Mouse (Mus musculus): ENCODE measurements around the gene Kcnk13. TPM values are rescaled to one million over a fixed set of nuclear protein-coding genes. Genes with fewer than 3 reads are reported as not detected.

The Kcnk13 gene
- polyA plus RNA-seq, 1 experiment from 2014 or later: 3.6 TPM

DNA sequence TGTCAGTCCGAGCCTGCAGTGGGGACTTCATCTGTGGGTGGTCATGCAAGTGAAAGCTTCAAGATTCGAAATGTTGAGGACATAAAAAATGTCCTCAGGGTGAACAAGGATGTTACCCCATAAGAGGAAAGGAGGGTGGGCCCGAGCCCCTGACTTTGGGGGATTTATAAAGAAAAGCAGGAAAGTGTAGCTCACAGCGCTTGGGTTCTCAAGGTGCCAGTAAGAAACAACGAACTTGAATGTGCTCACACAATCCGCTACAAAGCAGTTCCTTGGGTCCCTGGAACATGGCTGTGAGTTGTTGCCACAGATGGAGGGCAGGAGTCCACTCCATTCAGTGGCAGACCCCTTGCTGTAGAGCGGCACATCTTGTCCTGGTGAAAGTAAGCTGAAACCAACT, 63.0 kb downstream of the Kcnk13 start:
- no peak for ATAC-seq (ENCODE audit: insufficient read depth)
- Histone ChIP-seq H3K36me3 (ENCODE audit: insufficient read depth) (no peaks in the 10 kb centered on the region), H3K9me3 (ENCODE audit: low read depth, low read length) (no peaks in the 10 kb centered on the region), H3K27me3 (ENCODE audit: insufficient read depth, low read length) (no peaks in the 10 kb centered on the region), H3K9ac (no peak overlapping the region), H3K4me3 (ENCODE audit: low read depth, low read length) (no peak overlapping the region), H3K27ac (ENCODE audit: low read depth) (no peak overlapping the region), H3K4me1 (ENCODE audit: insufficient read depth) (0 out of 2 replicates have a peak, but pooled peaks cover 3% of the 10 kb centered on the region), H3K4me2 (no peak overlapping the region)
- no peak for TF ChIP-seq CTCF (IDR thresholded peaks at IDR 0.05; ENCODE audit: low read depth)
- 69% methylated on average over 7 of the region's 7 CpGs for WGBS
- no peak for DNase-seq

DNA sequence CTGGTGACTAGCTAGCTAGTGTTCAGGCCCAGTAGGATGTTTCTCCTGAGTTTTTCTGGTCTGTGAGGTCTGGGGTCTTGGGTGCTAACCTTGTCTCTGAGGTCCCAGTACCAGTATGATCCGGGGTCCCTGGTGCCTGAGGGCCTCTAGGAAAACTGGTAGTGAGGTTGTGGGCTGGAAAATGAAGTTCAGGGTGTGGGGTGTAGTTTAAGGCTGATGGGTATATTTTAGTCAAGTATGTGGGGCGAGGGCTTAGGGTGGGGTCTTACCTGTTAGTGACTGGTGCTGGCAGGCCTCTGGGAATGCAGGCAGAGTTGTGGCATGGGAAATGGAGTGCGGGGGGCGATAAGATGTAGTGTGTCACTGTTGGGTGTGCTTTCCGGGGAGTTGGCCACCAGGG, 67.4 kb downstream of the Kcnk13 start:
- H3K36me3 ChIP-seq (ENCODE audit: insufficient read depth): no peaks in the 10 kb centered on the region
- H3K9ac ChIP-seq: no peak overlapping the region
- ATAC-seq (ENCODE audit: insufficient read depth) (no peak), DNase-seq (no peak)
- no peaks in the 10 kb centered on the region for H3K4me1 ChIP-seq (ENCODE audit: insufficient read depth)
- no peak overlapping the region for H3K4me2 ChIP-seq
- H3K27ac ChIP-seq (ENCODE audit: low read depth): no peak overlapping the region
- H3K9me3 ChIP-seq (ENCODE audit: low read depth, low read length): no peaks in the 10 kb centered on the region
- WGBS: 71% methylated on average over 5 of the region's 5 CpGs
- no peak for TF ChIP-seq CTCF (IDR thresholded peaks at IDR 0.05; ENCODE audit: low read depth)
- no peak overlapping the region for H3K4me3 ChIP-seq (ENCODE audit: low read depth, low read length)
- H3K27me3 ChIP-seq (ENCODE audit: insufficient read depth, low read length): no peaks in the 10 kb centered on the region

DNA sequence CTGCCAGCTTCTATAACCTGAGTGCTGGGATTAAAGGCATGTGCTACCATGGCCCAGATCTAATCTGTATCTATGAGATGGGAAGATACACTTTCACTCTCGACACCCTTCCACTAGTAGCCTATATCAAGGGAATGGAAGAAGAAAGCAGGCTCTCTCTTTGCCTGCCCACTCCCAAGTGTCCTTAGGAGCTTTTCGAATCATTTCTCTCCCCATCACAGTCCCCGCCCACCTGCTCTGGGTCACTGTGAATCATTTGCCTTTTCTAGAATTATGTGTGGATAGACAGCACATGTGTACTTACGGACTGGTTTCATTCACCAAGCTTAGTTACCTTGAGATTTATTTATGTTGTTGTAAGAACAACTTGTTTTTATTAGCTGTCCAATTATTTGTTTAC, 68.2 kb downstream of the Kcnk13 start:
- WGBS: 77% methylated on average over 4 of the region's 4 CpGs
- TF ChIP-seq CTCF (IDR thresholded peaks at IDR 0.05; ENCODE audit: low read depth): no peak
- ATAC-seq (ENCODE audit: insufficient read depth) (no peak), DNase-seq (no peak)
- Histone ChIP-seq H3K27me3 (ENCODE audit: insufficient read depth, low read length) (no peaks in the 10 kb centered on the region), H3K9me3 (ENCODE audit: low read depth, low read length) (no peaks in the 10 kb centered on the region), H3K27ac (ENCODE audit: low read depth) (no peak overlapping the region), H3K9ac (no peak overlapping the region), H3K4me3 (ENCODE audit: low read depth, low read length) (no peak overlapping the region), H3K36me3 (ENCODE audit: insufficient read depth) (no peaks in the 10 kb centered on the region), H3K4me1 (ENCODE audit: insufficient read depth) (no peaks in the 10 kb centered on the region), H3K4me2 (no peak overlapping the region)

DNA sequence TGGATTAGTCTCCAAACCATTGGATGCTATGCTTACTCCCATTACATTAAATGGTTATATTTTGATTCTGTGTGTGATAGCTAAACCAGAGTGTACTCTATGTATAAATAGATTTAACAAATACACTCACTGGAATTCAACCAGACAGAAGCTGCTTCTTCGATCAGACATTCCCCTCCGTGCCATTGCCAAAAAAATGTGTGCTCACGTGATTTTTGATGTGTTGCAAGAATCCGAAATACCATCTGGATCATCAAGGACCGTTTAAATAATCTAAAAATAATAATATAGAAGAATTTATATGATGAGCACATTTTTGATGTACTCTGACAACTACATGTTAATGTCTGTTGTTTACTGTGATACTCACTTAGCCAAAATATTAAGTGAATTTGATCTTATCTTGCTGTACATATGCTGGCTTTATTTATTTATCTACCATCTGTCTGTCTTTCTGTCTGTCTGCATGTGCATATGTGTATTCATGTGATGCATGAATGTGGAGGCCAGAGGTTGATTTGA, 74.5 kb downstream of the Kcnk13 start:
- TF ChIP-seq CTCF (IDR thresholded peaks at IDR 0.05; ENCODE audit: low read depth): no peak
- H3K4me1 ChIP-seq (ENCODE audit: insufficient read depth): no peaks in the 10 kb centered on the region
- DNase-seq (no peak), ATAC-seq (ENCODE audit: insufficient read depth) (no peak)
- H3K4me2 ChIP-seq: no peak overlapping the region
- H3K27ac ChIP-seq (ENCODE audit: low read depth): no peak overlapping the region
- no peak overlapping the region for H3K9ac ChIP-seq
- 62% methylated on average over 5 of the region's 5 CpGs for WGBS
- H3K4me3 ChIP-seq (ENCODE audit: low read depth, low read length): no peak overlapping the region
- H3K27me3 ChIP-seq (ENCODE audit: insufficient read depth, low read length): no peaks in the 10 kb centered on the region
- H3K36me3 ChIP-seq (ENCODE audit: insufficient read depth): no peaks in the 10 kb centered on the region
- H3K9me3 ChIP-seq (ENCODE audit: low read depth, low read length): no peaks in the 10 kb centered on the region

DNA sequence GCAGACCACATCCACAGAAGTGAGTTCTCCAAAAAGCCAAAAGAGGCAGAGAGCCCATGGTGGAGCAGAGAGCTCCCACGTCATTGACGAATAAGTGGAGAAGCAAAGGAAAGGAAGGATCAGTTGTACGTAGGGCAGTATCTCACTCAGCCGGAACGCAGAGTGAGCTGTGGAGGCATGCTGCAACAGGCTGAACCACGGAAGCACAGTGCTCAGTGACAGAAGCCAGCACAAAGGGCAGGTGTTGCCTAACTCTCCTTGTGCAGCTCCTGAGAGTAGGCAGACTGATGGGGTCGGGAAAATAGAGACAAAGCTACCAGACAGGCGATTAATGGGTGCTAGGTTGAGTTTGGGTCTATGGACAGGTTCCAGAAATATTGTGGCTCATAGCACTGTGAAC, 77.8 kb downstream of the Kcnk13 start:
- DNase-seq (no peak), ATAC-seq (ENCODE audit: insufficient read depth) (no peak)
- H3K27me3 ChIP-seq (ENCODE audit: insufficient read depth, low read length): no peaks in the 10 kb centered on the region
- H3K9ac ChIP-seq: no peak overlapping the region
- WGBS: 67% methylated on average over 8 of the region's 8 CpGs
- H3K9me3 ChIP-seq (ENCODE audit: low read depth, low read length): no peaks in the 10 kb centered on the region
- H3K4me1 ChIP-seq (ENCODE audit: insufficient read depth): no peaks in the 10 kb centered on the region
- no peaks in the 10 kb centered on the region for H3K36me3 ChIP-seq (ENCODE audit: insufficient read depth)
- TF ChIP-seq CTCF (IDR thresholded peaks at IDR 0.05; ENCODE audit: low read depth): no peak
- no peak overlapping the region for H3K4me3 ChIP-seq (ENCODE audit: low read depth, low read length)
- H3K27ac ChIP-seq (ENCODE audit: low read depth): no peak overlapping the region
- no peak overlapping the region for H3K4me2 ChIP-seq

DNA sequence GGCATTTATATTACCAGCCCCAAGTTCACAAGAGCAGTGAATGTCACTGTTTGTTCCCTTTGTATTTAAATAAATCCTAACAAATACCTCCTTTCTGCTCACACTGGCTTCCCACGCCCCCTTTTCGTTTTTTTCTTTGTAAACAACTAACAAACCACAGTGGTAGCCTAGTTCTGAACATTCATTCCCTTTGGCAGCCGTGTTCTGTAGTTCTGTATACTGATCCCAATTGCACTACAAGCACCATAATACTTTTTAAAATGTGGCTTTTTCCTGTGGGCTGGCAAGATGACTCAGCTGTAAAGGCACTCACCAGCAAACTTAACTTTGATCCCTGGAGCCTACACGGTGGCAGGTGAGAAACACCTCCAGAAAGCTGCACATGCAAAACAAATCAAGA, 80.4 kb downstream of the Kcnk13 start:
- Histone ChIP-seq H3K4me3 (ENCODE audit: low read depth, low read length) (no peak overlapping the region), H3K27ac (ENCODE audit: low read depth) (no peak overlapping the region), H3K4me1 (ENCODE audit: insufficient read depth) (no peaks in the 10 kb centered on the region), H3K9me3 (ENCODE audit: low read depth, low read length) (no peaks in the 10 kb centered on the region), H3K9ac (no peak overlapping the region), H3K4me2 (no peak overlapping the region), H3K27me3 (ENCODE audit: insufficient read depth, low read length) (no peaks in the 10 kb centered on the region), H3K36me3 (ENCODE audit: insufficient read depth) (no peaks in the 10 kb centered on the region)
- TF ChIP-seq CTCF (IDR thresholded peaks at IDR 0.05; ENCODE audit: low read depth): no peak
- no peak for ATAC-seq (ENCODE audit: insufficient read depth)
- 52% methylated on average over 4 of the region's 4 CpGs for WGBS
- DNase-seq: no peak

DNA sequence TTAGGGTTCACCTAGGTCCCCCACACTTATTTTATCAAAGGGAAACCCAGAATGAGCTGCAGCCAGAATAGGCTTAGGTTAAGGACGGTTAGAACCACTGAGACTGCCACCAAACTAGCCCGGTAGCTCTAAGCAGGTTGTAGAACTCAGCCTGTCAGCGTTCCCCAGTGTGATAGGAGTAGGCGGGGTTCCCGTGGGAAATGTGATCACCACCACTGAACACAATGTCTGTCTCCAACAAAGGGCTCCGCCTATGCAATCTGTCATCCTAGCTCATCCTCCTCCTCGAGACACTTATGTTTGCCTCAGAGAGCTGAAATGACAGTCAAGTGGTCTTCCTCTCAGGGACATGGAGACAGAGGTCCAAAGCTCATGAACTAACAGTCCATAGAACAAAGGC, 86.3 kb downstream of the Kcnk13 start:
- H3K4me1 ChIP-seq (ENCODE audit: insufficient read depth): no peaks in the 10 kb centered on the region
- no peaks in the 10 kb centered on the region for H3K27me3 ChIP-seq (ENCODE audit: insufficient read depth, low read length)
- H3K4me3 ChIP-seq (ENCODE audit: low read depth, low read length): no peak overlapping the region
- no peak overlapping the region for H3K27ac ChIP-seq (ENCODE audit: low read depth)
- no peak for DNase-seq
- H3K9me3 ChIP-seq (ENCODE audit: low read depth, low read length): no peaks in the 10 kb centered on the region
- TF ChIP-seq CTCF (IDR thresholded peaks at IDR 0.05; ENCODE audit: low read depth): no peak
- WGBS: 45% methylated on average over 7 of the region's 7 CpGs
- ATAC-seq (ENCODE audit: insufficient read depth): no peak
- H3K9ac ChIP-seq: no peak overlapping the region
- no peaks in the 10 kb centered on the region for H3K36me3 ChIP-seq (ENCODE audit: insufficient read depth)
- no peak overlapping the region for H3K4me2 ChIP-seq

DNA sequence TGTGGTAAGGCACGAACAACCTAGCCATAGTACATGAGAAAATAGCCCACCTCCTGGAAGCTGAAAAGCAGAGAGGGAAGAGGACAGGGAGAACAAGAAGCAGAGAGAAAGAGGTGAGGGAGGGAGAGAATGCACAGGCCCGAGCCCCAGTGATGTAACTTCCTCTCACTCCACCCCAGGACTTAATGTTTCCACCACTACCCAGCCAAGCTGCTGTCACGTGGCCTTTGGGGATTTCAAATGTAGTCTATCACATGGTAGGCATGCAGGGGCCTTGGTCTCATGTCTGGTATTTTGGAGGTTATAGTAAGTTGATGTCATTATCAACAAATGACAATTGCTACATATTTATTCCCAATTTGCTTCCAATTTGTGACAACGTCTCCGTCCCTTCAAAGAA, 89.3 kb downstream of the Kcnk13 start:
- no peak overlapping the region for H3K4me2 ChIP-seq
- H3K9ac ChIP-seq: no peak overlapping the region
- ATAC-seq (ENCODE audit: insufficient read depth) (no peak), DNase-seq (no peak)
- 73% methylated on average over 5 of the region's 5 CpGs for WGBS
- H3K27ac ChIP-seq (ENCODE audit: low read depth): no peak overlapping the region
- H3K4me3 ChIP-seq (ENCODE audit: low read depth, low read length): no peak overlapping the region
- H3K36me3 ChIP-seq (ENCODE audit: insufficient read depth): no peaks in the 10 kb centered on the region
- no peaks in the 10 kb centered on the region for H3K27me3 ChIP-seq (ENCODE audit: insufficient read depth, low read length)
- no peaks in the 10 kb centered on the region for H3K4me1 ChIP-seq (ENCODE audit: insufficient read depth)
- H3K9me3 ChIP-seq (ENCODE audit: low read depth, low read length): no peaks in the 10 kb centered on the region
- TF ChIP-seq CTCF (IDR thresholded peaks at IDR 0.05; ENCODE audit: low read depth): no peak

All from lung, embryonic 14.5 days (tissue).